Mouse (Mus musculus): Measurements from ENCODE around the gene Sptan1.

Gene Sptan1

DNA sequence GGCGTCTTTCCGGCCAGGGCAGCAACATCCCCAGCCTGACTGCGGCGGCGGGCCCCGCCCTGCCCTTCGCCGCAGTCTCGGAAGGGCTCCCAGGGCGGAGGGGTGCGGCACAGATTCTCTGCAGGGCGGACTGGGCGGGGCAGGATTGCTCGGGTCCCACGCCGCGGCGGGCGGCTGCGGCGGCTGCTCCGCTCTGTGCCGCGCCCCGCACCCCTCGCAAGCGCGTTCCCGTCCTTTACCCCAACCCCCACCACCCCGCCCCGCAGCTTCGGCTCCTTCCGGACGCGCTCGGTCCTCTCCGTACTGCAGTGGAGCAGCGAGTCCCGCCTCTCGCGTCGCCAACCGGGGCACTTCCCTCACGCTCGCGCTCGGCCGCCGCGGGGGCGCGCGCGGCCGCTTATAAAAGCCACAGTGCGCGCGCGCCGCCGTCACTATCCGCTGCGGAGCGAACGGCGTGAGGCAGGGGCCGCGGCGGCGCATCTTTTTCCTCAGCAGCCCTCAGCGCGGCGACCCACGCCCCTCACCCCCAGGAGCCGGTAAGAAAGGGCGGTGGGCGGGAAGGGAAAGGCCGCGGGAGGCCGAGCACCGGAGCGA is at the start of gene Sptan1:
Sptan1 (plus strand) TSS at position 311 of the 594 bp plus-strand sequence.
- peak; percentile 94 to 95 for DNase-seq (ENCODE audit: low spot score in 2 of 2)

DNA sequence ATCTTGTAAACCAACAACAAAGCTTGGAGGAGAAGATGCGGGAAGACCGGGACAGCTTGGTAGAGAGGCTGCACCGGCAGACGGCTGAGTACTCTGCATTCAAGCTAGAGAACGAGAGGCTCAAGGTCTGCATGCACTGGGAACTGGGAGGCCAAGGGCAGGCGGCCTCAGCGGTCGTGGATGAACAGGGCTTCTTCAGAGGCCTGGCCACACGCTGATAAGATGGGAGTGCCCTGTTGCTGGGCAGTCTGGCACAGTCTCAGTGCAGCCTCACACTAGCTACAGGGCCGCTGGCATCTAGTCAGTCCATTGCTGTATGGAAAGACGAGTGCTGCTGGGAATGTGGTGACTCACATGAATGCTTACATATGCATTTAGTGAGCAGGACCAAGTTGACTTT is 47.7 kb upstream of the Sptan1 start:
- DNase-seq (ENCODE audit: low spot score in 2 of 2), result no peak

DNA sequence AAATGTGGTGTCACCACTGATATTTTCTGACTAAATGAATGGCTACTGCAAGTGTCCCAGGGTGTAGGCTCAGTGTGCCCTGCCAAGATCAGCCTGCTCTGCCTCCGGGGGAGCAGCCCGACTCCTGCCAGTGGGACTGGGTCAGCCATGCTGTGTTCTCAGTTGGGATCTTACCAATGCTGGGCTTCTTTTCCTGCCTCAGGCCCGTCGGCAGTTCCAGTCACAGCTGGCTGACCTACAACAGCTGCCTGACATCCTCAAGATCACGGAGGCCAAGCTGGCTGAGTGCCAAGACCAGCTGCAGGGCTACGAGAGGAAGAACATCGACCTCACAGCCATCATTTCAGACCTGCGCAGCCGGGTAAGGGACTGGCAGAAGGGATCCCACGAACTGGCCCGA is 43.3 kb upstream of the Sptan1 start:
- DNase-seq (ENCODE audit: low spot score in 2 of 2), result peak in 1 of 2 experiments; percentile 3

DNA sequence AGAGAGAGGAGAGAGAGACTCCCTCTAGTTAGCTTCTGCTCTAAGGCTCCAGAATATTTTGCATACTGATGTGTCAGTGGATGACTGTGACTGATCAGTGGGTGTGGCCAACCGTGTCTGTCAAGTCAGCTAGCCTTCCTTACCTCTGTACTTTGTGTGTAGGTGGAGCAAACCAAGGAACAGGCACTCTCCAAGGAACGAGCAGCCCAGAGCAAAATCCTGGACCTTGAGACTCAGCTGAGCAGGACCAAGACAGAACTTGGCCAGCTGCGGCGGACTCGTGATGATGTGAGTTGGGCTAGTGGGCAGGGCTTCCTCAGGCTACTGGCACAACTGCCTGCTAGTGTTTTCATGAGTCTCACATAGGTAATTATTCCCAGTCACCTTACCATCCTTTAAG is 38.8 kb upstream of the Sptan1 start:
- DNase-seq (ENCODE audit: low spot score in 2 of 2), result no peak

DNA sequence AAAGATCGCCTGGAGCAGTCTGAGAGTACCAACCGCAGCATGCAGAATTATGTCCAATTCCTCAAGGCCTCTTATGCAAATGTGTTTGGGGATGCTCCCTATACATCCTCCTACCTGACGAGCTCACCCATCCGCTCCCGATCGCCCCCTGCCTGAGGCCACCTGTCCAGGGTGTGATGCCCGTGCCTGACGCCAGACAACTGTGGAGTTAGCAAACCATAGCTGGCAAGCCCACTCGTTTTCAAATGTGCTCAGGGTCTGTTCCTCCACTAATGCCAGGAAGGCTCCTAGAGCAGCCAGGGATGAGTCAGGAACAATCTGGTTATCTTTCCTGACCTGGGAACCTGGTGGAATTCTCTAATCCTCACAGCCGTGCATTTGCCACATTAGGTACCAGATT is 34.9 kb upstream of the Sptan1 start:
- DNase-seq (ENCODE audit: low spot score in 2 of 2), result no peak

DNA sequence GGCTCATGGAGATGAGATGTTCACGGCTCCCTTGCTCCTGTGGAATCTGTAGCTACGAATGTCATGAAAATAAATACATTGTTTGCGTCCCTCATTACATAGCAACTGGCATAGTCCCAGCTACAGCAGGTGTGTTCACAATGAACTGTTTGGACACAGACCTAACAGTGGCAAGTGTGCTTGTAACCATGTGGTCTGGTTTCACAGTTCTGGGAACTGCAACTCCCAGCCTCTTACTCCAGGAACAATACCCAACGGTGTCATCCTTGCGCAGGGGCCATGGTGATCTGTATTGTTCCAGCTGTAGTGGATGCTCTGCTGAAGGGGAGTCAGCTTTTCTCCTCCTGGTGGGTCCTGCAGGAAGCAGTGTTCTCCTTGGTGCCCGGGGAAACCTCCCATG is 34.2 kb upstream of the Sptan1 start:
- DNase-seq (ENCODE audit: low spot score in 2 of 2), result no peak

DNA sequence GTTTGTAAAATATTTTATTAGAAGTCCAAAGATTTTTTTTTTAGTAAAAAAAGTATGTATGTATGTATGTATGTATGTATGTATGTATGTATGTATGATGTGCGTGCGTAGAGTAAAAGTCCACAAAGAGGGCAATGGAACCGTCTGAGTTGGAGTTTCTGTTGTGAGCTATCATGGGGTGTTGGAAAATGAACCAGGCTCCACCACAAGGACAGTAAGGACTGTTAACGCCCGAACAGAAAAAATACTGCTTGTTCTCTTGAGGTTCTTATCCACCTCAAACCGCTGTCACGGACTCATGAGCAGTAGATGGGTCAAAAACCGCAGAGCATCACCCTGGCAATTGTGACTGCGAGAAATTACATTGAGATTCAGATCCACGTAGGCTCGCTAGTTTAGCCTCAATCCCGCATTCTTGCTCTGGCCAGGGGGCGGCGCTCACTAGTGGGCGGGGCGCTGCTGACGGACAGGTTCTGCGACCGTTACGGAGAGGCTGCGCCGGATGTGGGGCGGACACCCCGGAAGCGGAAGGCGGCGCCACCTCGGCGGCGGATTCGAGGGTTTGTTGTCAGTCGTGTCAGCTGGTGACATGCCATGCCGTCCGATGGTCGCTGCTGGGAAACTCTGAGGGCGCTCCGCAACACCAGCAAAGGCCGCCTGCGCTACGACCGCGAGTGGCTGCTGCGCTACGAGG is 30.3 kb upstream of the Sptan1 start, which contains the start of gene Gle1:
Gle1 (plus strand) TSS at position 521 of the 694 bp plus-strand sequence.
- DNase-seq (ENCODE audit: low spot score in 2 of 2), result peak; percentile 95 to 97

DNA sequence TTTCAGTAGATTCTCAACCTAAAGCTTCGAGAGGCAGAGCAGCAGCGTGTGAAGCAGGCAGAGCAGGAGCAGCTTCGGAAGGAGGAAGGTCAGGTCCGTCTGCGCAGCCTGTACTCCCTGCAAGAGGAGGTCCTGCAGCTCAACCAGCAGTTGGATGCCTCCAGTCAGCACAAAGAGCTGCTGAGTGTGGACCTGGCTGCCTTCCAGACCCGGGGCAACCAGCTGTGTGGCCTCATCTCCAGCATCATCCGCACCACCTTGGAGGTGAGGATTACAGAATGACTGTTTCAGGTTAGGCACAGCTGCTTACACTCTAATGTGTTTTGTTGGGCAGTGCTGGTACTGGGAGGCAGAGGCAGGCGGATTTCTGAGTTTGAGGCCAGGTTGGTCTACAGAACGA is 25.3 kb upstream of the Sptan1 start:
- no peak for DNase-seq (ENCODE audit: low spot score in 2 of 2)

DNA sequence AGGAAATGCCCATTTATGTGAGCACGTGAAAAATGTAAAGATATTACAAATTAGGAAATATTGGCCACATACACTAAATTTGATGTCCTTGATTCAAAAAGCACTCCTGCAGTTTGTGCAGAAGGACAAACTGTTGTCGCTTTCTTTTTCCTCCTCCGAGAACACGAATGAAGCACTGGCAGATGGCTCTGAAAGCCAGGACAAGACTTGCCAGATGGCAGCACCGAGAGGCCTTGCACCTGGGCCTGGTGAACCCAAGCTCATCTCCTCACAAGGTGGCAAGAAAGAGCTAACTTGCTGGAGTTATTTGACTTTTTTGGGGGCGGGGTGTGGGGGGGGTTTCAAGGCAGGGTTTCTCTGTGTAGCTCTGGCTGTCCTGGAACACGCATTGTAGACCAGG is 24.5 kb upstream of the Sptan1 start:
- no peak for DNase-seq (ENCODE audit: low spot score in 2 of 2)

DNA sequence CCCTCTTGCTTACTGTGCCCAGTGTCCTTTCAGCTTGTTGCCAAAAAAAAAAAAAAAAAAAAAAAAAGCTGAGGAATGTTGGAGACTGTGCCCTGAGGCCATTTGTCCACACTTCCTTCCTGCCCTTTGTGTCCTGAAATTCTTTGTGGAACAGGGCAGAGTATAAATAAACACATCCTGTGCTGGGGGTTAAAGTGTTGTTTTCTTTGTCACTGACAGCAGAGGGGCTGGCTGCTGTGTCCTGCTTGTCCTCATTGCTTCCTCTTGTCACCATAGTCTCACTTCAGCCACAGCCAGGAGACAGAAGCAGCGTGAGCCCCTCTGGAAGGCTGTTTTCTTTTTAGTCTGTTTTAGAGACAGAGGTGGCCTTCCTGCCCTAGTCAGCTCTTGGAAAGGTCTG is 20.6 kb upstream of the Sptan1 start:
- no peak for DNase-seq (ENCODE audit: low spot score in 2 of 2)

DNA sequence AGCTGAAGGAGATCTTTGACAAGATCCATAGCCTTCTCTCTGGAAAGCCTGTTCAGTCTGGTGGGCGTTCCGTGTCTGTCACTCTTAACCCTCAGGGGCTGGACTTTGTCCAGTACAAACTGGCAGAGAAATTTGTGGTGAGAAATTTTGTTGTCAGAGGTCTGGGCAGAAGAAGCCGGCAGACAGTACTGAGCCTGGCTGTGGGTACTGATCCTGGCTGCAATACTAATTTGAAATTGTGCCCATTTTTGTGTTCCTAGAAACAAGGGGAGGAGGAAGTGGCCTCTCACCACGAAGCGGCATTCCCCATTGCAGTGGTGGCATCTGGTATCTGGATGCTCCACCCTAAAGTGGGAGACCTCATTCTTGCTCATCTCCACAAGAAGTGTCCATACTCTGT is 16.5 kb upstream of the Sptan1 start:
- DNase-seq (ENCODE audit: low spot score in 2 of 2), result no peak

DNA sequence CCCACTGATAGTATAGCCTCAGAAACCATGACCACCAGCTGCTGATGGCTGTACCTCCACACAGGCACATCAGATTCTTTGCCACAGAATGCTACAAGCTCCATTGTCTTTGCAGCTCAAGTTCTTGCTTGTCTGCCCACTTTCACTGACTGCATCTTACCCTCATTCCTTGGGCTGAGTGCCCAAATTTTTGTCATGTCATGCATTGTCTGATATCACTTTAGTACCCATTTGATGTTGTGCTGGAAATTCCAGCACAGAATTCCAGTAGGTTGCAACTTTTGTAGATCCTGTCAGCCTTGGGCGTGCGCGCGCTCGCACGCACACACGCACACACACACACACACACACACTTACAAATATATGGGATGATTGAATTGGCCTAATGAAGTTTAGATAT is 4.1 kb upstream of the Sptan1 start:
- DNase-seq (ENCODE audit: low spot score in 2 of 2), result no peak

DNA sequence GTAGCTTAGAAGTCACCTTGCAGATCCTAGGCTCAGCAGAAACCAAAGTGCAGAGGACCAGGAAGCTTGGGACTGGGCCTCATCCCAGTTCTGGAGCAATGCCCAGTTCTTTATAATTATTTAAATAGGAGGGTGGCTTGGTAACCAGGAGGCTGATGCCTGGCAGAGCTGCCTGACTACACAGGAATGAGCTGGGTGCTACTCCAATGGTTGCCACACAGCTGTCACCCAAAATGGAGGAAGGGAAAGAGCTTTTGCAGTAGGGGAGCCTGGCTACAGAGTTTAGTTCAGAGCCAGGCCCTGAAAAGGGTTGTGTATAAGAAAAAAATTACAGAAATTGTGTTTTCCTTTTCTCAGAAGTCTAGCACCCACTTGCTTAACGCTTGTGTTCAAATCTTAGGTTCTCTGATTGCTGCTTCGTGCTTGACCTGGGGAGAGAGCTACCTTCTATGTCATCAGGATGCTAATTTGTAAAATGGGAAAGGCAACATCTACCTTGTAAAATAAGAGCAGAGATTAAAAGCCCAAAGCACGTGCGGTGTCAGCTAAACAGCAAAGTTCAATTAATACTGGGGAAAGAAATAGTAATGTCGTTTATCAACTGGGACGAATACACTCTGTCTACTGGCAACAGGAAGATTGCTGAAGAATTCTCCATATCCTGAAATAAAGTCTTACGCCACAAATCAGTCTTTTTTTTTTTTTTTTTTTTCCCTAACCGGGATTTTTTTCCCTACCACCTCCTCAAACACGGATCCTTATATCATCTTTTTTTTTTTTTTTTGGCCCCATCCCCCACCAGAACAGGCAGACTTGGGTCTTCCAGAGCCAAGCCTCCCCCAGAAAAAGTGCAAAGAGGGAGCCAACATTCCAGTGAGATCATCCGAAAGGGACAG is 758 bp upstream of the Sptan1 start:
- no peak for DNase-seq (ENCODE audit: low spot score in 2 of 2)

DNA sequence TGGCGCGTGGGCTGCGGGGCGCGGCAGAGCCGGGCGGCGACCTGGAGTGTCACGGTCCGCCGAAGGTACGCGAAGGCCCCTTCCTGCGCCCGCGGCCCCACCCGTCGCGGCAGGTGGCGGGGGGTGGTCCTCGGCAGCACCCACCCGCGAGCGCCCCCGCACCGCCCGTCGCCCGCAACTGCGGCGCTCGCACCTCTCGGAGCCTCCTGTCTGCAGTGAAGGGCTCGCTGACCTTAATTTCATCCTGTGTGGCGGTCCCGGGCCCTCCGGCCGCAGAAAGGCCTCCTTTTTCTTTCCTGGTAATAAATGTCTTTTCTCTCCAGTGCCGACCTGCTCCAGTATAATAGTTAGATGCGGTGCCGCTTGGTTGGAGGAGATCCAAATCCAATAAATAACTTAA is 546 bp downstream of the Sptan1 start:
- peak; percentile 8 to 38 for DNase-seq (ENCODE audit: low spot score in 2 of 2)

DNA sequence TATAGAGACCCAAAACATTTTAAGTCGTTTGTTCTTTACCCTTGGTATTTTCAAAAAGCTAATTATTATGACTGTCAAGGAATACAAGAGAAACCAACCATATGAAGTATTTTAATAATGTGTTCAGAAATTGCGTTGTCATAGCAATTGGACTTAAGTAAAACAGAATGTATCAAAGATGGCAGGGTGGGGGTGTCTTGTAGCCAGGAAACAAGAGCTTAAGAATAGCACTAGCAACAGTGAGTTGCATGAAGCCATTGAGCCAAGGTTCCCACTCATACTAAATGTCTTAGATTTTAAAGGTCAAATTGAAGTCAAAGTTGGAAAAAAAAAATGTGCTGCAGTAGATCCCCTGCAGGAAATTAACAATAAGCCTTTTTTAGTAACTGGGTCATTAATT is 1.5 kb downstream of the Sptan1 start:
- DNase-seq (ENCODE audit: low spot score in 2 of 2), result no peak

DNA sequence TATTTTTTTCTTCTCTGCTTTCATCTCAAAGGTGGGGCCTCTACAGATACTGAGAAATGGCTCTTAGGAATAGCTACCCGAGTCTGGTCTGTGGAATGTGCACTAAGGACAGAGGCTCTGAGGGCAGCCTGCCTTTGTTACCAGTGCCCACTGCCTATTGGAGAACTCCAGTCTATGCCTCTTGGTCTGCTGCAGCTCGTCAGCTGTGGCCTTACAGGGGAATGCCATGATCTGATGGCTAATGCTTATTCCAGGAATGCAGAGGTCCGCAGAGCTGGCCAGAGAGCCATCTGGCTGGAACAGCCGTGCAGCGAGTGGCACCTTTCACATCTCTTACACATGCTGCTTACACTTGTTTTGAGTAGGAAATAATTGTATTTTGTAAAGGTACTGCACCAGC is 2.4 kb downstream of the Sptan1 start:
- no peak for DNase-seq (ENCODE audit: low spot score in 2 of 2)

DNA sequence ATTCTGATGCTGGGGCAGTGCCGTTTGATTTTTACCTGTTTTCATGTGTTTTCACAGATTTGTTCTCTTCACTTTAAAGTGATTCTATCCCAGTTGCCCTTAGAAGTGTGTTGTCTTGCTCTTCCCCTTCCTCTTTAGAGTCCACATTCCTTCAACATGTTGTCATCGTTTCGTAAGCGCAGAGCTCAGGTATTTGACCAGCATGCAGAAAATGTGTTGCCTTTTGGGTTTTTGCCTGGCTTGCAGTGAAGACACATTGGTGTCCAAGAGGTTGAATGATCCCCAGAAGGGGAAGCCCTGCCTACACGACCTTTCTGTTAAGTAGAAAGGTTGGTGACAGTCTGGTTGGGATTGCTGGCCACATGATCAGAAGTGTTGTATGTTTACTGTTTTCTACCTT is 3.3 kb downstream of the Sptan1 start:
- no peak for DNase-seq (ENCODE audit: low spot score in 2 of 2)

DNA sequence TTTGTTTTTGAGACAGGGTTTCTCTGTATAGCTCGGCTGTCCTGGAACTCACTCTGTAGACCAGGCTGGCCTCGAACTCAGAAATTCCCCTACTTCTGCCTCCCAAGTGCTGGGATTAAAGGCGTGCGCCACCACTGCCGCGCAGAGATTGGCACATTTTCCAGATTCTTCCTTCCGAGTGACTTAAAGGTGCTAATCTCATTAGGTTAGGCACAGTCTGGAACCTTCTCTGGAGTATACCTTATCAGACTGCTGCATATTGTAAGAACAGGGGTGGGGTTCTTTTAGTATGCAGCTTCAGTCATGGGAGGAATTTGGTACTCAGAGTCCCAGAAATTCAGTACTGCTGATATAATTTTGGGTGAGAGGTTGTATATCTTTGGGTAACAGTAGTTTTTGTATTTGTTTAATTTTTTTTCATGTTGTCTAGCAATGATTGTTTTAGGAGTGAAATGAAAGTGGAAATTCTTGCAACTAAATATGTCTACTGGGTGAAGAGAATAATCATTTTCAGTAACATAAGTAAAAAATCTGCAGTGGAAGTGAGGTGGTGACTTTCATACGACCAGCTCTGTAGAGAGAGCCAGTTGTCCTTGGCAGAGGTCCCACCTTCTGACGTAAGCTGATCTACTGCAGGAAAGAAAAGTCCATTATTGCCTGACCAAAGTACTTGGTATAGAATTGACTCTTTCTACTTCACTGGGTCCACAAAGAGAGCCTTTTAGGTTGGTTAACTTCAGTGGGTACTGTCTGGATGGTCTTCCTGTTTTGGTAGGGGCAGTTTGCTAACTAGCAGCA is 6.7 kb downstream of the Sptan1 start:
- peak in 1 of 2 experiments; percentile 34 for DNase-seq (ENCODE audit: low spot score in 2 of 2)

DNA sequence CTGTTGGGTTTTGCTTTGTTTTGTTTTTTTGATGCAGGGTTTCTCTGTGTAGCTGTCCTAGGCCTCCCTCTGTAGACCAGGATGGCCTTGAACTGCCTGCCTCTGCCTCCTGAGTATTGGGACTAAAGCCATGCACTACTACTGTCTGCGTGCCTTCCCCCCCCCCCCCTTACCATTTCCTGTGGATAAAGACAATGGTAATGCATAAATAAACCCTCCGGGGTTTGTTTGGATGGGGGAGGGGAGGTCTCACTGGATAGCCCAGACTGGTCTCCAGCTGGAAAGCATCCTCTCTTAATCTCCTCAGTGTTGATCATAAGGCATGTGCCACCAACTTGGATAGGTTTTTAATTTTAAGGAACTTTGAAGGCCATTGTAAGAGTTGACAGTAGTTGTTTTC is 8.2 kb downstream of the Sptan1 start:
- DNase-seq (ENCODE audit: low spot score in 2 of 2), result no peak

DNA sequence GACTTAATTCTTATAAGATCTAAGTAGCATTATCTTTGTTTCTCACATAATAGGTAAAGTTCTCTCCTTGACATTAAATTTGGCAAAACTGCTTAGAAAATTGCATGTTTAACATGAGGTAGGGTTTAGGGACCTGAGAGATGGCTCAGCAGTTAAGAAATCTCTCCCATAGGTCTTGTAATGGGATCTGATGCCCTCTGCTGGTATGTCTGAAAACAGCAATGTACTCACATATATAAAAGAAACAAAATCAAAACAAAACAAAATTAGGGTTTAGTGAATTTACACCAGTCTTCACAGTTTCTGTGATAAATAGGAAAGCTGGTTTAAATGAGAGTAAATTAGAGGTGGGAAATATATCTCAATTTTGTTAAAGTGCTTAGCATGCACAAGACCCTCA is 11.9 kb downstream of the Sptan1 start:
- no peak for DNase-seq (ENCODE audit: low spot score in 2 of 2)

DNA sequence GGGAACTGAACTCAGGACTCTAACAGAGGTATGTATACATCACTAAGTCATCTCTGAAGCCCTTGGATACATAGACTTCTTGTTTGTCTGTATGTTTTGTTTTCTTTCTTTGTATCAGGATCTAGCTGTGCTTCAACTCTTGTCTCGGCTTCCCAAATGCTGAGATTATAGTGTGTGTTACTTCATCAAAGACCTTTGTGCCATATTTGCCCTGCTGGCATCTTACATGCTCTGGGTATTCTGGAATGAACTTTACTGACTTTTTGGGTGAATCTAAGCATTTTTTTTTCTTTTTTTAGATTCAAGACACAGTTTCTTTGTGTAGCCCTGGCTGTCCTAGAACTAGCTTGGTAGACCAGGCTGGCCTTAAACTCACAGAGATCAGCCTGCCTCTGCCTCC is 15.3 kb downstream of the Sptan1 start:
- DNase-seq (ENCODE audit: low spot score in 2 of 2), result no peak

DNA sequence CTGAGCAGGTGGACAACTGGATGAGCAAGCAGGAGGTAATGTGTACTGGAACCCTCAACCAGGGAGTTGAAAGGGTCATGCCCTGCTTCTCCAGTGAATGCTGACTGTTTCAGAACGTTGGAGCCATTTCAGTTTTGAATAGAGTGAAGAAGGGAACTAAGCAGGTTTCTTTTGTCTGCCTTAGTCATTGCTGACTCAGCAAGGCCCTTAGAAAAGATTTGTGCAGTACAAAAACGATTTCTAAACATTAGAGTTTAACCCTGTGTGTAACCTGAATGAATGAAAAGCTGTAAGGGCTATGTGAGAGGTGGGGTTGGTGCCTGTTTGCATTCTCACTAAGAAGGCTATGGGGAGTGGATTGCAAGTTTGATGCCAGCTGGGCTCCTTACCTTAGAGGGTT is 26.6 kb downstream of the Sptan1 start:
- no peak for DNase-seq (ENCODE audit: low spot score in 2 of 2)

All from urinary bladder, adult 18-20 months (tissue).